Mouse (Mus musculus) ES-E14 (cell line): ENCODE measurements around the gene Cyp4f14. TPM values are rescaled to one million over a fixed set of nuclear protein-coding genes. Genes with fewer than 3 reads are reported as not detected.

Source experiments
- DNase-seq: peaks from one replicate; pipeline ENCODE4 v3.0.0-alpha.2; 2013; ENCODE audit warnings: low read depth, low spot score
- H3K27ac ChIP-seq: 2 replicates; pipeline ENCODE4 v1.5.1; 2012; ENCODE audit warnings: low read depth, mild to moderate bottlenecking, low read length, moderate library complexity, mixed read lengths; ENCODE audit not compliant: poor library complexity, insufficient read depth, severe bottlenecking
- H3K36me3 ChIP-seq: 2 replicates; pipeline ENCODE4 v1.6.1; 2012; ENCODE audit warnings: mild to moderate bottlenecking, low read length, moderate library complexity, mixed read lengths; ENCODE audit not compliant: control insufficient read depth, poor library complexity, insufficient read depth, severe bottlenecking
- H3K4me1 ChIP-seq, 2 experiments: fragments of 150-350 bp in 1 of 2; sonication (generic) in 1 of 2; 2 replicates each; pipeline ENCODE4 v1.6.1; 2012; ENCODE audit warnings: low read length in 2 of 2, mild to moderate bottlenecking in 1 of 2, mixed read lengths in 1 of 2; ENCODE audit not compliant: control insufficient read depth in 2 of 2, insufficient read depth in 2 of 2, poor library complexity in 1 of 2
- H3K4me3 ChIP-seq, 2 experiments: fragments of 150-350 bp in 1 of 2; sonication (generic) in 1 of 2; 2 replicates each; pipeline ENCODE4 v1.5.1; 2012; ENCODE audit warnings: low read length in 2 of 2, low read depth in 1 of 2, mild to moderate bottlenecking in 1 of 2, mixed read lengths in 1 of 2; ENCODE audit not compliant: insufficient read depth in 1 of 2, poor library complexity in 1 of 2, severe bottlenecking in 1 of 2
- H3K9ac ChIP-seq: 2 replicates; pipeline ENCODE4 v1.6.1; 2012; ENCODE audit warnings: low read depth, mild to moderate bottlenecking, low read length, mixed read lengths; ENCODE audit not compliant: poor library complexity, insufficient read depth, severe bottlenecking
- H3K9me3 ChIP-seq: fragments of 150-350 bp; sonication (generic); 2 replicates; pipeline ENCODE4 v1.6.1; 2012; ENCODE audit warnings: low read depth, mild to moderate bottlenecking, low read length; ENCODE audit not compliant: control insufficient read depth, insufficient read depth
- CHD2 ChIP-seq: IDR thresholded peaks from 2 replicates; pipeline ENCODE4 v1.6.1; 2014; ENCODE audit warnings: mild to moderate bottlenecking, low read depth, low read length, inconsistent platforms
- HCFC1 ChIP-seq: IDR thresholded peaks from 2 replicates; pipeline ENCODE4 v1.6.1; 2012; ENCODE audit warnings: low read length, inconsistent platforms, borderline replicate concordance; ENCODE audit not compliant: insufficient read depth
- MAFK ChIP-seq: IDR thresholded peaks from 2 replicates; pipeline ENCODE4 v1.6.1; 2014; ENCODE audit warnings: mild to moderate bottlenecking, low read depth, low read length, inconsistent platforms; ENCODE audit not compliant: insufficient read depth
- ZC3H11A ChIP-seq: IDR thresholded peaks from 2 replicates; pipeline ENCODE4 v1.6.1; 2012; ENCODE audit warnings: low read depth, mild to moderate bottlenecking, inconsistent platforms, low read length, borderline replicate concordance
- ZNF384 ChIP-seq: IDR thresholded peaks from 2 replicates; pipeline ENCODE4 v1.6.1; 2012; ENCODE audit warnings: low read depth, low read length, inconsistent platforms
- in situ Hi-C, 2 experiments: fragments of 600-800 bp; cut with MboI; formaldehyde crosslinking; loops; one replicate each; pipeline ENCODE4 v1.15.1; 2025; ENCODE audit warnings: low sequenced_read_pairs in 2 of 2, inconsistent platforms in 1 of 2; ENCODE audit not compliant: unreplicated experiment in 2 of 2
- total RNA-seq: library from RNA; depleted of rRNA; stranded (reverse); fragments of 300-350 nt; gene quantifications from 2 replicates; pipeline ENCODE4 v1.2.3, GENCODE M21; 2012

The Cyp4f14 gene
- total RNA-seq, 1 experiment = 0.58 TPM

DNA sequence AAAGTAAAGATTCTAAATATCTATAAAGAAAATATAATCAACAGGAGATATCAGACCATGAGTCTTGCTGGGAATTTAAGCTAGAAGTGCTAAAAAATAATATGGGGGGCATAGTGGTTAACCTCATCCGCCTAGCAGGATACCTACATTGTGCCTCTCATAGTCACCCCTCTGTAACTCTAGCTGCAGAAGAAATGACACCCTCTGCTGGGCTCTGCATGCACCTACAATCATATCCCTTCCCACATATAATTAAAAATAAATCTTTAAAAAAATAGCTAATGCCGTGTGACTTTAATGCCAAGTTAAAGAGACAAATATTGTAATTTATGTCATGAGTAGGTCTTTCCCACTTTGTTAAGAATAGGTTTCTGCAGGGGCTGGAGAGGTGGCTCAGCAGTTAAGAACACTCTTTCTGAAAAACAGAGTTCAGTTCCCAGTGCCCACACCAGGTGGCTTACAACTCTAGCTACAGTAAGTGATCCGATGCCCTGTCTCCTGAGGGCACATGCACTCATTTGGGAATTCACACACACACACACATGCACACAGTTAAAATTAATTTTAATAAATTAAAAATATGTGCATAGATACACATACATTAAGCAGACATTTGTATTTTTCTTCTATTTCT, 27.4 kb upstream of the Cyp4f14 start:
- Histone ChIP-seq H3K9me3 (no peaks in the 10 kb centered on the region), H3K4me3 (no peak overlapping the region), H3K36me3 (no peaks in the 10 kb centered on the region), H3K9ac (no peak overlapping the region), H3K27ac (no peak overlapping the region), H3K4me1 (peaks cover 0 to 5% of the 10 kb centered on the region in 2 experiments; a peak in 1 of 4 replicates)
- no peak for TF ChIP-seq ZNF384
- TF ChIP-seq ZC3H11A = no peak
- TF ChIP-seq MAFK = no peak
- TF ChIP-seq CHD2 = no peak
- TF ChIP-seq HCFC1 = no peak
- no peak for DNase-seq
- in situ Hi-C loops = no loop called here

DNA sequence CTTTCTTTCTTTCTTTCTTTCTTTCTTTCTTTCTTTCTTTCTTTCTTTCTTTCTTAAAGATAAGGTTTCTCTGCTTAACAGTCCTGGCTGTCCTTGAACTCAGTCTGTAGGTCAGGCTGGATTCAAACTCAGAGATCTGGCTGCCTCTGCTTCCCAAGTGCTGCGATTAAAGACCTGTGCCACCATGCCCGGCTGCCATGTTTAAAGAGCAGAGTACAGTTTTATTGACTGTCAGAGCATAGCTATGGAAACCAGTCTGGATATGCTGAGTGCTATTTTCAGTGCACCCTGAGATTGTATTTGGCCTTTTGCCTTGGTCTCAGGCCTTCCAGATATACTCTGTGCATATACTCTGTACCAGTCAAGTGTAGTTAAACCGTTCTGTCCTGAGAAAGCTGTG, 26.5 kb upstream of the Cyp4f14 start:
- Histone ChIP-seq H3K4me3 (no peak overlapping the region), H3K4me1 (peaks cover 0 to 5% of the 10 kb centered on the region in 2 experiments; a peak in 1 of 4 replicates), H3K27ac (no peak overlapping the region), H3K9me3 (no peaks in the 10 kb centered on the region), H3K36me3 (no peaks in the 10 kb centered on the region), H3K9ac (no peak overlapping the region)
- no peak for DNase-seq
- in situ Hi-C loops = no loop called here
- TF ChIP-seq MAFK (no peak), ZC3H11A (no peak), ZNF384 (no peak), HCFC1 (no peak), CHD2 (no peak)

DNA sequence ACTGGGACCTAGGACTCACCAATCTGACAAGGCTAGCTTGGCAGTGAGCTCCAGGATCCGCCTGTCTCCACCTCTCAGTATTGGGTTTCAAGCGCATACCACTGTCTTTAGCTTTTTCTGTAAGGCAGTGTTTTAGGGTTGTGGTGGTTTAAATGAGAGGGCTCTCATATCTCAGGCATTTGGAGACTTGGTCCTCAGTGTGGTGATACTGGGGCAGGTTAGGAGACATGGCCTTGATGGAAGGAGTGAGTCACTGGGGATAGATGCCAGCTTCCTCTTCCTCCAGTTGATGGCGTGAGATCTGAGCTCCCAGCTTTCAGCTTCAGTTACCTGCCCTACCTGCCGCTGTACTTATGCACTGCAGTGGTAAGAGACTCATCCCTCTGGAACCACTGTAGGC, 22.7 kb upstream of the Cyp4f14 start:
- in situ Hi-C loops = no loop called here
- Histone ChIP-seq H3K36me3 (no peaks in the 10 kb centered on the region), H3K4me1 (no peaks in the 10 kb centered on the region), H3K4me3 (no peak overlapping the region), H3K9ac (no peak overlapping the region), H3K27ac (no peak overlapping the region), H3K9me3 (no peaks in the 10 kb centered on the region)
- DNase-seq = no peak
- TF ChIP-seq ZNF384 (no peak), CHD2 (no peak), HCFC1 (no peak), ZC3H11A (no peak), MAFK (no peak)

DNA sequence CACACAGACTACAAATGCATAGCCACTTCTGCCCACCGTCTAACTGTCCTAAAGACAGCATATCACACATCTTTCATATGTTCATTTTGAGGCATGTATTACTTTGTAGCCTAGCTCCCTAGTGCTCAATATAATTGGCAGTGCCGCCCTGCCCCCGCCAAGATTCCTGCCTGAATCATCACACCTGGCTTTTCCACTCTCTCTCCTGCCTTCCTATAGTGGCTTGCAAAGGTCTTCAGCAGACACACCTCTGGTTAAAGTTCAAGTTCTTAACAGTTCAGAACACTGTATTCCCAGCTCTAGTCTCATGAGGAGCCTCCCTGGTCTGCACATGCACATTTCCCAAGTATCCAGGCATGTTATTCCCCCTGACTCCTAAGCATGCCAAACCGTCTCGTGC, 10.7 kb upstream of the Cyp4f14 start:
- no peak for DNase-seq
- H3K36me3 ChIP-seq = peaks cover 1% of the 10 kb centered on the region; the same call in 1 of the 2 replicates
- H3K4me3 ChIP-seq = no peak overlapping the region
- H3K27ac ChIP-seq = no peak overlapping the region
- TF ChIP-seq ZC3H11A = no peak
- no peak for TF ChIP-seq CHD2
- no peak for TF ChIP-seq ZNF384
- no peak for TF ChIP-seq MAFK
- TF ChIP-seq HCFC1 = no peak
- no peaks in the 10 kb centered on the region for H3K9me3 ChIP-seq
- in situ Hi-C loops = no loop called here
- peaks cover 4 to 7% of the 10 kb centered on the region in 2 experiments; a peak in 2 of 4 replicates for H3K4me1 ChIP-seq
- H3K9ac ChIP-seq = no peak overlapping the region
